Mouse (Mus musculus) kidney, postnatal 0 days (tissue): ENCODE measurements around the gene 4930435E12Rik. TPM values are rescaled to one million over a fixed set of nuclear protein-coding genes. Genes with fewer than 3 reads are reported as not detected.

ENCODE experiments used
- ATAC-seq: fragments of 200-750 bp; cut with Nextera tagmentation; replicated peaks from 2 replicates; pipeline ENCODE4 v1.8.0; 2017; ENCODE audit warnings: low read depth, moderate number of reproducible peaks, moderate TSS enrichment, moderate library complexity; ENCODE audit not compliant: low FRiP score
- DNase-seq: peaks from one replicate; pipeline ENCODE4 v3.0.0-alpha.2; 2016; ENCODE audit warnings: low spot score
- H3K27ac ChIP-seq: fragments of 300-500 bp; sonication (generic); 2 replicates; pipeline ENCODE4 v1.5.1; 2014; ENCODE audit warnings: mild to moderate bottlenecking
- H3K27me3 ChIP-seq: fragments of 300-500 bp; sonication (generic); 2 replicates; pipeline ENCODE4 v1.6.1; 2014; ENCODE audit warnings: low read length, mixed read lengths; ENCODE audit not compliant: insufficient read depth
- H3K36me3 ChIP-seq: fragments of 300-500 bp; sonication (generic); 2 replicates; pipeline ENCODE4 v1.6.1; 2014; ENCODE audit warnings: low read length, mixed read lengths; ENCODE audit not compliant: insufficient read depth
- H3K4me1 ChIP-seq: fragments of 300-500 bp; sonication (generic); replicated peaks from 2 replicates; pipeline ENCODE4 v1.6.1; 2014; ENCODE audit warnings: antibody characterized with exemption, low read length, mixed read lengths; ENCODE audit not compliant: insufficient read depth
- H3K4me2 ChIP-seq: fragments of 300-500 bp; sonication (generic); 2 replicates; pipeline ENCODE4 v1.6.1; 2014; ENCODE audit warnings: mild to moderate bottlenecking, low read length, moderate library complexity, mixed read lengths
- H3K4me3 ChIP-seq: fragments of 300-500 bp; sonication (generic); replicated peaks from 2 replicates; pipeline ENCODE4 v1.5.1; 2014; ENCODE audit warnings: low read depth, low read length
- H3K9ac ChIP-seq: fragments of 300-500 bp; sonication (generic); 2 replicates; pipeline ENCODE4 v1.6.1; 2014; ENCODE audit warnings: low read depth, low read length
- H3K9me3 ChIP-seq: fragments of 300-500 bp; sonication (generic); replicated peaks from 2 replicates; pipeline ENCODE4 v1.6.1; 2016; ENCODE audit warnings: low read length, inconsistent platforms, mixed read lengths
- CTCF ChIP-seq: IDR thresholded peaks from 2 replicates; pipeline ENCODE4 v1.5.1; 2016; ENCODE audit warnings: antibody characterized with exemption, low read depth, mild to moderate bottlenecking, moderate library complexity
- WGBS: fragments of 180-500 bp; shearing (Covaris S2); extraction: QIAGEN DNeasy Blood & Tissue Kit; methylation state at CpG from one replicate; pipeline ENCODE4 v1.1.7; 2014; 5-methylcytosine and 5-hydroxymethylcytosine counted together
- polyA plus RNA-seq: library from polyadenylated mRNA; unstranded; fragments of >200 nt; fragmentation: Nextera tagmentation; extraction: Ambion mirVana; gene quantifications from 2 replicates; pipeline ENCODE4 v1.2.1, GENCODE M21; 2015

4930435E12Rik gene
- polyA plus RNA-seq, result not detected in 2 replicates

GRCm38 (mm10) chr16:38828649-38829048 lies at the start of gene 4930435E12Rik:
Gene 4930435E12Rik (minus strand): TSS chr16:38828749.
- Histone ChIP-seq H3K27ac (no peak within 1 kb of the TSS), H3K9me3 (no peaks in the 10 kb centered on the region), H3K9ac (no peak within 1 kb of the TSS), H3K4me3 (no peak within 1 kb of the TSS), H3K36me3 (no peaks in the 10 kb centered on the region), H3K27me3 (no peaks in the 10 kb centered on the region), H3K4me2 (no peak within 1 kb of the TSS), H3K4me1 (no peaks in the 10 kb centered on the region)
- WGBS, result 83% methylated on average over 3 of the region's 3 CpGs
- no peak for TF ChIP-seq CTCF
- ATAC-seq (no peak), DNase-seq (no peak)

GRCm38 (mm10) chr16:38874481-38874880 lies 45.9 kb upstream of the 4930435E12Rik start:
- DNase-seq, result no peak
- Histone ChIP-seq H3K4me3 (no peak overlapping the region), H3K4me2 (no peak overlapping the region), H3K9ac (no peak overlapping the region), H3K36me3 (no peaks in the 10 kb centered on the region), H3K4me1 (no peaks in the 10 kb centered on the region), H3K27me3 (no peaks in the 10 kb centered on the region), H3K27ac (no peak overlapping the region), H3K9me3 (no peaks in the 10 kb centered on the region)
- no peak for ATAC-seq
- no peak for TF ChIP-seq CTCF
- 33% methylated on average over 4 of the region's 4 CpGs for WGBS

GRCm38 (mm10) chr16:38873231-38873630 lies 44.7 kb upstream of the 4930435E12Rik start:
- no peak overlapping the region for H3K4me2 ChIP-seq
- DNase-seq (no peak), ATAC-seq (no peak)
- no peaks in the 10 kb centered on the region for H3K27me3 ChIP-seq
- no peaks in the 10 kb centered on the region for H3K9me3 ChIP-seq
- TF ChIP-seq CTCF, result no peak
- 85% methylated on average over 4 of the region's 4 CpGs for WGBS
- H3K36me3 ChIP-seq, result no peaks in the 10 kb centered on the region
- H3K9ac ChIP-seq, result no peak overlapping the region
- no peaks in the 10 kb centered on the region for H3K4me1 ChIP-seq
- H3K4me3 ChIP-seq, result no peak overlapping the region
- H3K27ac ChIP-seq, result no peak overlapping the region

- Histone ChIP-seq H3K36me3 (no peaks in the 10 kb centered on the region), H3K9me3 (no peaks in the 10 kb centered on the region), H3K27ac (no peak overlapping the region), H3K4me3 (no peak overlapping the region), H3K4me2 (no peak overlapping the region), H3K4me1 (no peaks in the 10 kb centered on the region), H3K9ac (no peak overlapping the region), H3K27me3 (no peaks in the 10 kb centered on the region)
- no peak for TF ChIP-seq CTCF
- no peak for ATAC-seq
- no peak for DNase-seq
- WGBS, result 77% methylated on average over 5 of the region's 5 CpGs
Measured at GRCm38 (mm10) chr16:38864358-38864757, 35.8 kb upstream of the 4930435E12Rik start.

GRCm38 (mm10) chr16:38860548-38860947 lies 32.0 kb upstream of the 4930435E12Rik start:
- H3K27me3 ChIP-seq, result no peaks in the 10 kb centered on the region
- no peaks in the 10 kb centered on the region for H3K4me1 ChIP-seq
- no peak for ATAC-seq
- no peaks in the 10 kb centered on the region for H3K9me3 ChIP-seq
- no peak overlapping the region for H3K4me2 ChIP-seq
- H3K4me3 ChIP-seq, result no peak overlapping the region
- no peak overlapping the region for H3K27ac ChIP-seq
- 58% methylated on average over 6 of the region's 6 CpGs for WGBS
- no peak overlapping the region for H3K9ac ChIP-seq
- H3K36me3 ChIP-seq, result no peaks in the 10 kb centered on the region
- TF ChIP-seq CTCF, result no peak
- DNase-seq, result no peak

- no peak for ATAC-seq
- Histone ChIP-seq H3K36me3 (no peaks in the 10 kb centered on the region), H3K27me3 (no peaks in the 10 kb centered on the region), H3K4me3 (no peak overlapping the region), H3K4me1 (no peaks in the 10 kb centered on the region), H3K9ac (no peak overlapping the region), H3K4me2 (no peak overlapping the region), H3K27ac (no peak overlapping the region), H3K9me3 (no peaks in the 10 kb centered on the region)
- DNase-seq, result peak; percentile 74
- TF ChIP-seq CTCF, result peak; percentile 88
- 28% methylated on average over 8 of the region's 8 CpGs for WGBS
Measured at GRCm38 (mm10) chr16:38858120-38858749, 29.7 kb upstream of the 4930435E12Rik start.

- H3K36me3 ChIP-seq, result no peaks in the 10 kb centered on the region
- no peak overlapping the region for H3K9ac ChIP-seq
- H3K4me1 ChIP-seq, result no peaks in the 10 kb centered on the region
- no peak overlapping the region for H3K4me3 ChIP-seq
- no peak overlapping the region for H3K4me2 ChIP-seq
- no peaks in the 10 kb centered on the region for H3K27me3 ChIP-seq
- peak; percentile 83 for DNase-seq
- 0 out of 2 replicates have a peak, but pooled peaks have one; percentile 5 for ATAC-seq
- peak; percentile 85 for TF ChIP-seq CTCF
- H3K9me3 ChIP-seq, result no peaks in the 10 kb centered on the region
- no peak overlapping the region for H3K27ac ChIP-seq
- 28% methylated on average over 8 of the region's 8 CpGs for WGBS
Measured at GRCm38 (mm10) chr16:38812521-38812920, 16.0 kb downstream of the 4930435E12Rik start.
